Mouse (Mus musculus): ENCODE data around the gene Mtfp1. TPM values are rescaled to one million over a fixed set of nuclear protein-coding genes. Genes with fewer than 3 reads are reported as not detected.

Mtfp1 gene
- total RNA-seq (2023), result 1 to 10 TPM; 1.3 to 1.6 TPM

DNA sequence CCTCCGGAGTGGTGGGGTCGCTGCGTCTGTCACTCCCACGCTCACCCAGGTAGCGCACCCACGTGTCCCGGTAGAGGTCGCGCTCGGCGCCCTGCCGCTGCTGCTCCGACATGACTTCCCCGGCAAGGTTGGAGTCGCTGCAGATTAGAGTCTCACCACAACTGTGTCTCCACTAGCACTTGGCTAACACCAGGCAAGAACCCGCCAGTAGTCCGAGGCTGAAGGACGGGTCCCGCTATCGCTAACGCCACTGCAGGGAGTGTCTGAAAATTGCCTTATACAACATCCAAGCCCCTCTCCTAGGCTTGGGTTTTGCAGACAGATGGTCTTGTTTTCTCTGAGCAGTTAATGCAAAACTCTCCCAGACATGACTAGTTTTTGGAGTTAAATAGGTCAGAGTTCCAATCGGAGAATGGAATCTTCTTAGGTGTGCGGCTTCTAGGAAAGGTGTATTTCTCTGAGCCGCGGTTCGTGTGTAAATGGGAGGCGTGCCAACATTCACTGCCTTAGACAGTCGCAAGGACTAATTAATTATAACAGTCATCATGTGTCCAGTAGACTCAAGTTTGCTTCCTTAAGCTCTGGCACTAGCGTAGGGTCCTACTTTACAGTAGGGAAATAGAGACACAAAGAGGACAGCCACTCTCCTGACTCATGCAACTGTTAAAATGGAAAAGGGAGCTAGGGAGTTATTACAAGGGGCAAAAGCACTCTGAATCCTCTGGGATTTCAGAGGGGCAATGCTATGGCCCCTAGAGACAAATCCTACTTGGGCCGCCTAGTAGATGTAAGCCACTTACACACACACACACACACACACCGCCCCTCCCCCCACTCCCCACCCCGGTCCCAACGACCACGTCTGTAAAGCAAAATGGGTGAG lies at the start of gene Mtfp1:
Gene Mtfp1, minus strand, starts transcription at position 275 of the 883 bp plus-strand sequence.

DNA sequence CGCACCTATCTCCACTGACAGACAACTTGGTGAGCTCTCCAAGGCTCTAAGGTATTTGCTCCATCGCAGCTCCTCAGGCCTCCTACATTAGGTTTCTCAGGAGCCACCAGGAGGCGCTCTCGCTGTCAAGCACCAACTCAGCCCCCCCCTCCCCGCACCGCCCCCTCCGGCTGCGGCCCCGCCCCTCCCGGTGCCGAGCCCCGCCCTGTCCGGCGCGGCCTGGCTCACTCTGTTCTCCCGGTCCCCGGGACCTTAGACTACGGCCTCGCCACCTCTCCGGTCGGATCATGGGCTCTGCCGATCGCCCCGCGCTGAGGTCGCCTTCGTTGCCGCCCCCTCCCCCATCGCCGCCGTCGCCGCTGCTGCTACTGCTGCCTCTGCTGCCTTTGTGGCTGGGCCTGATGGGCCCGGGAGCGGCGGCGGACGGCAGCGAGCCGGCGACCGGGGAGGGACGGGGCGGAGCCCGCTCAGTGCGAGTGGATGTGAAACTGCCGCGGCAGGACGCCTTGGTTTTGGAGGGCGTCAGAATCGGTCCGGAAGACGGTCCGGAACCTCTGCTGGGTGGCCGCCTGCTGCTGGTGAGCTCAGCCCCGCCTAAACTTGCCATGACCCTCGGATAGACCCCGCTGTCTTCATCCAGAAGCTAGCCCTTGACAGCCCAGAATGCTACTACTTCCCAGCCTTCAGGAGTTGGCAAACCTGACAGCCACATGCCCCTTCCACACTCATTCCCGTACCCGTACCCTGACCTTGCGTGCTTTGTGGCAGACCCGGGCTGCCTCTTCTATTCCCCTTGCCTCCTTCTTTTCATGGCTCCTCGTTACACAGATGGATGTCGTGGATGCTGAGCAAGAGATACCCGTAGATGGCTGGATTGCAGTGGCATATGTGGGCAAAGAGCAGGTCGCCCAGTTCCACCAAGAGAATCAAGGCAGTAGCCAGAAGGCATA lies 40.0 kb upstream of the Mtfp1 start, which contains the start of gene Rnf215:
Gene Rnf215, plus strand, starts transcription at position 217 of the 950 bp plus-strand sequence.

DNA sequence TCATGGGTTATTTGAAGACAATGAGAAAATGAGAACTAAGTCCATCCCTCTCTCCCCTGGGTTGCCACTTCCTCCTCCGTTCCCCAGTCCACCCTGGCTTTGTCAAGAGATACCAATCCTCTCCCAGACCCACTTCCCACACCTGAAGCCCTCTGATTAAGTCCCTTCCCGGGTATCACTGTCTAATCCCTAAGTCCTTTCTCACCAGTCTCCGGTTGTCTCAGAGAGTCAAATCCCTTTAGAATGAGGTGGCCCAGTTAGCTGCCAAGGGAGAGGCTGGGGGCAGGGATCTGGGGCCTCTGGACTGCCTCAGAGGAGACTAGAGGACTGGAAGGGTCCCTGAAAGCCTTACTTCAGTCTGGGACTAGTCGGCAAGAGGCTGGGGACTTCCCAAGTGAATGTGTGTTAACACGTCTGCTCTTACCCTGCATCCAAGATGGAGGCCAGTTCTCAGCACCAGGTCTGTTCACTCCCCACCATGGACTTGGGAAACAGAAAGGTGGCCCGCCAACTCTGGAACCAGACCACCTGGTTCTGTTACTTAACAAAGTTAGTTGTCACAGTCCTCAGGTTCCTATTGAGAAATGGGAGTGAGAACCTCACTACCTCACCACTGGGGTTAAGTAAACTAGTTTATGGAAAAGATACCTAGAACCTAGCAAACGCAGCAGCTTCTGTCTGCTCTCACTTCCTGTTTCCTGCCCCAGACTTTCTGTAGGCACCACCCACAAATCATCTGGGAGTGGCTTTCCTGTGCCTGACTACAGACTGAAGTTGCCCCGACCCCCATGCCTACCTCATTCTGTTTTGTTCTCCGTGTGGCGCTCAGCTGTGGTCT lies 27.7 kb upstream of the Mtfp1 start, which contains the start of gene Sec14l2:
Gene Sec14l2, minus strand, starts transcription at position 674 of the 838 bp plus-strand sequence.

DNA sequence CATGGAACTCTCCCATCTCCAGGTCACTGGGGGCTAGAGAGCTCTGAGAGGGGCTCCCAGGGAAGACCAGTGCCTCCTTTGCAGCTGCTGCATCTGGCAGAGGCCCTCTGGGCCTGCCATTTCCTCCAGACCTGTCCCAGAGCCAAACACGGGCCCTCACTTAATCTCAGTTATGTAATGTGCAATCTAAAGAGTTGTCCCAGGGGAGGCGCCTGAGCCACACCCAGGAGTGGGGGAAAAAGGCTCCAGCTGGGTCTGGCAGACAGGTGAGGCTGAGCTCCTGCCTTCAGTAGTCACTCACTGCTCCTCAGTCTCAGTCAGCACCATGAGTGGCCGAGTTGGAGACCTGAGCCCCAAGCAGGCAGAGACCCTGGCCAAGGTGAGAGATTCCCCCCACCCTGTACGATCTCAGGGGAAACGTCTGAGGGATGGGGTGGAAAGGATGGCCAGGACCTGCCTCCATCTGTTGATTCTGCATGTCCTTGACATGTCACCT lies 30.6 kb downstream of the Mtfp1 start, which contains the start of gene Sec14l3:
Gene Sec14l3, plus strand, starts transcription at position 215 of the 496 bp plus-strand sequence.

Other genes starting within 250 kb of the Mtfp1 start
- gene Osbp2, start 231.5 kb downstream of the Mtfp1 start, total RNA-seq (2023), result not detected
- not detected for gene 4921536K21Rik, start 200.3 kb downstream of the Mtfp1 start, total RNA-seq (2023)
- under 1 TPM; 0.62 to 0.79 TPM for gene Dusp18, start 200.2 kb downstream of the Mtfp1 start, total RNA-seq (2023)
- gene Slc35e4, start 180.8 kb downstream of the Mtfp1 start, total RNA-seq (2023), result 1 to 10 TPM; 3.2 to 3.8 TPM
- gene Tcn2, start 163.3 kb downstream of the Mtfp1 start, total RNA-seq (2023), result 10 to 100 TPM; 10.1 to 12.0 TPM
- gene Pes1, start 131.5 kb downstream of the Mtfp1 start, total RNA-seq (2023), result 10 to 100 TPM; 66.0 to 70.9 TPM
- gene 4930556J24Rik, start 118.7 kb downstream of the Mtfp1 start, total RNA-seq (2023), result not detected
- gene Gal3st1, start 111.8 kb downstream of the Mtfp1 start, total RNA-seq (2023), result not detected
- not detected for gene Sec14l4, start 64.0 kb downstream of the Mtfp1 start, total RNA-seq (2023)
- gene Sec14l3, start 30.6 kb downstream of the Mtfp1 start, total RNA-seq (2023), result not detected
- gene Sec14l2, start 28.0 kb upstream of the Mtfp1 start, total RNA-seq (2023), result 1 to 10 TPM; 1.4 to 1.5 TPM
- 10 to 100 TPM; 23.2 to 26.3 TPM for gene Rnf215, start 39.8 kb upstream of the Mtfp1 start, total RNA-seq (2023)
- 1 to 10 TPM; 5.7 to 7.2 TPM for gene Ccdc157, start 64.8 kb upstream of the Mtfp1 start, total RNA-seq (2023)
- gene Sf3a1, start 64.9 kb upstream of the Mtfp1 start, total RNA-seq (2023), result 10 to 100 TPM; 51.6 to 67.0 TPM
- 10 to 100 TPM; 60.5 to 64.0 TPM for gene Tbc1d10a, start 91.3 kb upstream of the Mtfp1 start, total RNA-seq (2023)
- gene Castor1, start 122.8 kb upstream of the Mtfp1 start, total RNA-seq (2023), result 10 to 100 TPM in 1 of 2 experiments, 1 to 10 TPM in 1; 10.0 to 11.8 TPM
- 10 to 100 TPM; 10.2 to 11.2 TPM for gene Osm, start 141.0 kb upstream of the Mtfp1 start, total RNA-seq (2023)
- gene Lif, start 162.1 kb upstream of the Mtfp1 start, total RNA-seq (2023), result 1 to 10 TPM in 1 of 2 experiments, under 1 TPM in 1; 0.77 to 1.3 TPM

Data from T-cell, adult 66 days (primary cell).